Mouse (Mus musculus): ENCODE results near the gene Lrriq1. TPM values are rescaled to one million over a fixed set of nuclear protein-coding genes. Genes with fewer than 3 reads are reported as not detected.

Lrriq1 gene
- polyA plus RNA-seq, 1 experiment from 2014 or later, result 5.5 TPM

- peaks cover 53% of the 10 kb centered on the region for H3K27me3 ChIP-seq
These were observed 208.7 kb downstream of the Lrriq1 start for GRCm38 (mm10) chr10:103027226-103027930.

GRCm38 (mm10) chr10:103026636-103027225 is 209.4 kb downstream of the Lrriq1 start:
- WGBS, result 1% methylated on average over 17 of the region's 17 CpGs
- Histone ChIP-seq H3K4me2 (no peak overlapping the region), H3K4me3 (no peak overlapping the region), H3K9me3 (no peaks in the 10 kb centered on the region), H3K9ac (no peak overlapping the region), H3K4me1 (replicated peaks) (peaks cover 13% of the 10 kb centered on the region; the same call in 1 of the 2 replicates), H3K36me3 (no peaks in the 10 kb centered on the region), H3K27ac (replicated peaks) (no peak overlapping the region), H3K27me3 (peaks cover 47% of the 10 kb centered on the region)
- no peak for ATAC-seq (ENCODE audit: low FRiP score, low read depth)

More at GRCm38 (mm10) chr10:103027226-103027930, 208.7 kb downstream of the Lrriq1 start:
- Histone ChIP-seq H3K4me3 (no peak overlapping the region), H3K36me3 (no peaks in the 10 kb centered on the region), H3K4me1 (replicated peaks) (peaks cover 13% of the 10 kb centered on the region; the same call in 1 of the 2 replicates), H3K27ac (replicated peaks) (no peak overlapping the region), H3K9ac (no peak overlapping the region), H3K4me2 (no peak overlapping the region), H3K9me3 (no peaks in the 10 kb centered on the region)
- no peak for ATAC-seq (ENCODE audit: low FRiP score, low read depth)
- 1% methylated on average over 20 of the region's 20 CpGs for WGBS

- Histone ChIP-seq H3K9me3 (no peaks in the 10 kb centered on the region), H3K27ac (replicated peaks) (no peak overlapping the region), H3K27me3 (no peaks in the 10 kb centered on the region), H3K4me2 (no peak overlapping the region), H3K36me3 (no peaks in the 10 kb centered on the region), H3K4me1 (replicated peaks) (no peaks in the 10 kb centered on the region), H3K9ac (no peak overlapping the region), H3K4me3 (no peak overlapping the region)
- no peak for ATAC-seq (ENCODE audit: low FRiP score, low read depth)
- WGBS, result 90% methylated on average over 2 of the region's 2 CpGs
These were observed 233.6 kb downstream of the Lrriq1 start for GRCm38 (mm10) chr10:103002556-103002955.

GRCm38 (mm10) chr10:103000902-103001301 is 235.2 kb downstream of the Lrriq1 start:
- Histone ChIP-seq H3K9ac (no peak overlapping the region), H3K27me3 (no peaks in the 10 kb centered on the region), H3K4me1 (replicated peaks) (no peaks in the 10 kb centered on the region), H3K36me3 (no peaks in the 10 kb centered on the region), H3K9me3 (no peaks in the 10 kb centered on the region), H3K4me2 (no peak overlapping the region), H3K27ac (replicated peaks) (no peak overlapping the region), H3K4me3 (no peak overlapping the region)
- 54% methylated on average over 8 of the region's 8 CpGs for WGBS
- no peak for ATAC-seq (ENCODE audit: low FRiP score, low read depth)

- H3K9me3 ChIP-seq, result no peaks in the 10 kb centered on the region
- no peak overlapping the region for H3K27ac ChIP-seq (replicated peaks)
- H3K27me3 ChIP-seq, result no peaks in the 10 kb centered on the region
- no peak overlapping the region for H3K9ac ChIP-seq
- ATAC-seq (ENCODE audit: low FRiP score, low read depth), result no peak
- no peak overlapping the region for H3K4me2 ChIP-seq
- H3K36me3 ChIP-seq, result no peaks in the 10 kb centered on the region
- H3K4me3 ChIP-seq, result no peak overlapping the region
- no peaks in the 10 kb centered on the region for H3K4me1 ChIP-seq (replicated peaks)
These were observed 236.5 kb downstream of the Lrriq1 start for GRCm38 (mm10) chr10:102999584-102999983.

Other genes with a start within 250 kb of the Lrriq1 start
- 0.12 and 0.22 TPM in 2 replicates for gene Alx1, start 206.1 kb downstream of the Lrriq1 start, polyA plus RNA-seq (2015; fragmentation: Nextera tagmentation; extraction: Ambion mirVana)
- 67.9 and 77.8 TPM in 2 replicates for gene Slc6a15, start 131.5 kb upstream of the Lrriq1 start, polyA plus RNA-seq (2015; fragmentation: Nextera tagmentation; extraction: Ambion mirVana)

Data from hindbrain, embryonic 15.5 days (tissue).